Mouse (Mus musculus) urinary bladder, postnatal 10 days (tissue): ENCODE results near the gene Kit.

Experiments used
- DNase-seq: peaks from one replicate; pipeline ENCODE4 v3.0.0; 2022; ENCODE audit warnings: low spot score

Gene Kit

DNA sequence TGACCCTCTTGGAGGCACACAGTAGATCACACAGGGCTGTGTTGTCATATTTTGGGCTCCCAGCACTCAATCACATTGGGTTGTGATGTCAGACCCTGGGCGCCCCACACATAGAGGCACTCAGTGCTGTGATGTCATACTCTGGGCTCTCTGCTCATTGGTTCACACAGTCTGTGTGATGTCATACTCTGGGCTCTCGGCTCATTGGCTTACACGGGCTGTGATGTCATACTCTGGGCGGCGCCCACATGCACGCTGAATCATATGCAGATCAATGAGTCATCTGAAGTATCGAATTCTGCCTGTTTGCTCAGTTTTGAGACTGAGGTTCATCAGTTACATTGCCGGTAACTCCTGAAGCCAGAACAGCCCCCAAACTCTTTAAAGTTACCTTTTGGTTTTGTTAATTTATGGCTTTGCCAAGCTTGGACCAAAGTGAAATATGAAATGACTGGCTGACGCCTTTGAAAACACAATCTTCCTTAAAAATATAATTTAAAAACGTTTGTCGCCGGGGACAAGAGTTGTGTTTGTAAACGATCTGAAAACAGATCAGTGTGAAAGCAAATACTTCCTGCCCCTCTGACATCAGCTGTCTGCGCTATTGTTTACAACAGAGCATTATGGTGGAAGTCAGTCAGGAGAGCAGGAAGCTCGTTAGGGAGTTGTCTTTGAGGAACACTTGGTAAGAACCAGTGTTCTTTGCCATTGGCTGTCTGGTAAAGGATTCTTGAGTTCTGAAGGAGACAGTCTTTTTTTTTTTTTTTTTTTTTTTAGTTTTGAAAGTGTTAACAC, 15.0 kb downstream of the Kit start:
- no peak for DNase-seq

DNA sequence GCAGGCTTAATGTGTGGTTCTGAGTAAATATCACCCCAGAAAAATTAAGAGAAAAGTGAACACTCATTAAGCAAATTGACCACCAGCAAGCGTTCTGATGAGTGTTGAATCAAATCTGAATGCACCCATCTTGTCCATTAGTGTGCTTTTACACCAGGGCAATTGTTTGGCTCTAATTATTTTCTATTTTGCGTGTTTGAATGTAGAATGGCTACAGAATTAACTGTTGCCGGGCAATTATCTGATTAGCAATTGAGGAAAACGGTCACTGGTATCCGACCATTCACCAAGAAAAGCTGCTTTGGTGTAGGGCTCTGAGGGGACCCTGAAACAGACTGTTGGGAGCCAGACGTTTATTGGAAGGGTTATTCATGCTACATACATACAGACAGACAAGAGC, 16.2 kb downstream of the Kit start:
- DNase-seq, result no peak

DNA sequence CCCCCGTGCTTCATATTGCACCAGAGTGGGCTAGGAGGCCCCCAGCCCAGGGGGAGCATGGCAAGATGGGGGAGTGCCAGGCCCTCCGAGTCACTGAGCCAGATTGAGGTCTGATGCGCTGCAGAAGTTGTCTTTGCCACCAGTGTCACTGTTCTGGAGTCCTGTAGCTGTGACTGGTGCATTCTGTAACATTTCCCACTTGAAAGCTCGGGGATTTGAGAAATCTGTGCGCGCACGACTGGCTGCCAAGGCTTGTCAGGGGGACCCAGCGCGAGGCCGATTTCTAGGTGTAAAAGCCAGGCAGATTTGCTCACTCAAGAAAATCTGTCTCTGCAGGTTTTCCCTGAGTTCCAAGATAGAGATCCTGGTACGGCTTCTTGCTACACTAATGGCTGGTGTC, 16.9 kb downstream of the Kit start:
- DNase-seq, result no peak

DNA sequence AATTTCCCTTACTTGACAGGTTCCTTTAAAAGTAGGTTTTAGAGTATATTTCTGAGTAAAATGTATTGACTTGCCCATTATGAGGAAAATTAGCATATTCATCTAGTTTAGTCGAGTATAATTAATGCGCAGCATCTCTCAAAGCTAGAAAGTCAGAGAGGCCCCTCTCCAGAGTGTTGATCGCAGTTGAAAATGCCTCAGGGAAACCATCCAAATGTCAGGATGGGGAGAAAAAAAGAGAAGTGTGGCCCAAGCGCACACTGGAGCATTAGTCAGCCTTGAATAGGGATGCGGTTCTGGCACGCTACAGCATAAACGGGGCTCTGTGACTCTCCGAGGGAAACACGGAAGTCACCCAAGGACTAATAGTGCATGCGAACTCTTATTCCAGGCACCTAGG, 20.6 kb downstream of the Kit start:
- DNase-seq, result no peak

DNA sequence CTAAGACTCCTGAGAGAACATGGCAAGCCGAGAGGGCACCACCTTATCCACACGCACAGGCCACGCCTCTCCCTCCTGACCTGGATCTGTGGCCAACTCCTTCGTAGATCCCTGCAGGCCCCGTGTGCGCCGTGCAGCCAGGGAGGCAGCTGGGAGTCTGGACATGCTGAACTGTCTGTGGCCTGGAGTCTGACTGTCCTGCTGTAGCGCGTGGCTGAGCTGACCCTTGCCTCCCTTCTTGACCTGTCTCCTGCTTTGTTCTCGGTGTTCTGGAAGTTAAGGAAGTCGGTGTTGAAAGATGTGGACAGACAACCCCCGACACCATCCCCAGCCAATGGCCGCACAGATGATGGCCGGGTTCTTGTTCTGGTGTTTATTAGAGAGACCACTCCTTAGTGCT, 21.5 kb downstream of the Kit start:
- no peak for DNase-seq

DNA sequence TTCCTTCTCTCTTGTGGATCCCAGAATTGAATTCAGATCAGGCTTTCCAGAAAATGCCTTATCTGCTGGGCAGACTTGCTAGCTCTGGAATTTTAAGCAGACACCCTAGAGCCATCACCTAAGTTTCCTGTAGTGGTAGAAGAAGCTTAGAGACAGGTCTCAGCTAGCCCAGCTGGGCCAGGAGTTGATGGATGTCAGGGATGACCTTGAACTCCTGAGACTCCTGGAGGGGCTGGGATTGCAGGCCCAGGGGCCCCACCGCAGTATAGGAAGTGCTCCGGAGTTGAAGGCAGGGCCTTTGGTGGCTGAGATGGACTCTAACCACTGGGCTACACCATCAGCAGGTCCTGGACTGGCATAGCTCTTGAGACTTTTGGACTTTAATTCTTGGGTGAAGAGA, 22.6 kb downstream of the Kit start:
- DNase-seq, result no peak

DNA sequence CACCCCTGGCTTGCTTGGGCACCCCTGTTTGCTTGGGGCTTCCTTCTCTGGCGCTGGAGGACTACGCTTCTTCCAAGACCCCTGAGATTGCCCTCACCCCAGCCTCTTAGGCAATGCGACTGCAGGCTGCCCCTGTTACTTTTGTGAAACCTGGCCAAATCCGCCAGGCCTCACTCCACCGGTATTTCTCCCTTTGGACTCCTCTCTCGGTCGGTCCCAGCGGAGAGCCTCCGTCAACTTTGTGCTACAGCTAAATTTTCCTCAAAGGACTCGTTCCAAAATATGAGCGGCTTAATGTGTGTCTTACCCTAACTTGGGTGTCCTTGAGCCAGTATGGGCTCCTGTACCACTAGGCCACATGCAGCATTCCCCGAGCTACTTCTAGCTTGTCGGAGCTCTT, 23.8 kb downstream of the Kit start:
- no peak for DNase-seq

DNA sequence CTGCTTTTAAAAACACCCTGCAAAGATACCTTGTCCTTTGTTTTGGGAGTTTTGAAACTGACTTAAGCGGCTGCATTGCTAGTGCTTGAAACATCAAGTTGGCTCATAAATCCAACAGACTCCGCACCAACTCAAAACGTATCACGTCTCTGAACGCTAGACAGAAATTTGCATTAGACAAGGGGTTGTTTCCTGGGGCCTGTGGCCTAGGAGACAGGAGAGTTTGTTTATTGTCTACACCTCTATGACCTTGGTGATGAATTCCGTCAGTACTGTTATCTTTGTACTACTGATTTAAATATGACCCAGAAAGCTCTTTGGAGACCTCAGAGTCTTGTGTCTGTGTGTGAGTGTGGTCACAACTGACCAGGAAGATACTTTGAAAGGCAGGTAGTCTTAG, 25.3 kb downstream of the Kit start:
- no peak for DNase-seq

DNA sequence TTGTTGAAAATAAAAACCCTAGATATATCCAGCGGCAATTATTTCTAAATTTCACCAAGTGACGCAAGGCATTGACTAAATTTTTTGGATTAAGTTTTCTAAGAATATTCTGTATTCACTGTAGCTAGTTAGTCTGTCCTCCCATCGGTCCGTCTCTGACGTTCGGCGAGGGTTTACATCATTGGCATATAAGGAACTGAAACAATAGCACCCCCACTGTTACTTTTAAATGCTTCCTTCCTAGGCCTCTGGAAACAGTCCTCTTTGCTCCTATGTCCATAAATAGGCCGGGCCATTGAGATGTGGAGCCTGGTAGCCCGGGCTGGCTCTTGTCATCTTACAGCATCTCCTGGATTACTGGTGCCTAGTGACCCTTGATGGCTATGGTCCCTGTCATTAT, 29.5 kb downstream of the Kit start:
- DNase-seq, result no peak

DNA sequence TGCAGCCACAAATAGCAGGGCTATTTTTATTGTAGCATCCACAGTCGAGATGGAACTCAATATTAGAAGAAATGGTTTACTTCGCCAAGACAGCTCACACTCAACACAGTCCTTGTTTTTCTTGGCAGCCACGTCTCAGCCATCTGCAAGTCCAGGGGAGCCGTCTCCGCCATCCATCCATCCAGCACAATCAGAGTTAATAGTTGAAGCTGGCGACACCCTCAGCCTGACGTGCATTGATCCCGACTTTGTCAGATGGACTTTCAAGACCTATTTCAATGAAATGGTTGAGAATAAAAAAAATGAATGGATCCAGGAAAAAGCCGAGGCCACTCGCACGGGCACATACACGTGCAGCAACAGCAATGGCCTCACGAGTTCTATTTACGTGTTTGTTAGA, 32.2 kb downstream of the Kit start:
- no peak for DNase-seq

DNA sequence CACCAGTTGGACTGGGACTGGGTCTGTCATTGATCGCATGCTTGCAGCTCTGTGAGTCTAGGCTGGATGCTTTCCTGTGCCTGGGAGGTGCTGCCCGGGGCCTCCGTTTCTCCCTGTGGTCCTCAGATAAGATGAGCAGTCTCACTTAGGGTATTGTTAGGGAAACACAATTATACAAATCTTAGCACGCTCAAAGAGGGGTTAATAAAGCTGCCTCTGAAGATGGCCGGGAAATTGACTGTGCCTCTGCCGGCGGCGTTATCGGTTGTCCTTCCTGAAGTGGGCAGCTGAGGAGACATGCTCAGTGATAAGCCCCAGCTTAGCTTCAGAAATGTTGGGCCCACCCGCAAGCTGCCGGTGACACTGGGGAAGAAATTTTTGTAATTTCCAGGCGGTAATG, 33.3 kb downstream of the Kit start:
- DNase-seq, result no peak

DNA sequence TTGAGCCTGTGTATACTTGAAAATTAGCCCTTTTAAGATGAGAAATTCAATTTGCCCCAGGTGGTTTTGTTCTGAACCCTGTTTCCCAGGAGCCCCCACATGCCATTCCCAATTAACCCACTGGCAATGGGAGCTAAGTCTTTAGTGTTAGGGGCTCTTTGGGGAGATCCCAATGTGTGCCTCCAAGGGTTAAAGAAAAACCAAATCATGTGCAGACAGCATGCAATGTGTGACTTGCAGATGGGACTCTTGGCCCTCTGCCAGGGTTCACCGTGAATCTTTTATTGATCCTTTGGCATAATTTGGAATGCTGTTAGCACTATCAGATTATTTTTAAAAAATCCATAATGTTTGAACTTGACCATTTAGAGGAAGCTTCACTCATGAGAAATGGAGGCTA, 37.7 kb downstream of the Kit start:
- no peak for DNase-seq

DNA sequence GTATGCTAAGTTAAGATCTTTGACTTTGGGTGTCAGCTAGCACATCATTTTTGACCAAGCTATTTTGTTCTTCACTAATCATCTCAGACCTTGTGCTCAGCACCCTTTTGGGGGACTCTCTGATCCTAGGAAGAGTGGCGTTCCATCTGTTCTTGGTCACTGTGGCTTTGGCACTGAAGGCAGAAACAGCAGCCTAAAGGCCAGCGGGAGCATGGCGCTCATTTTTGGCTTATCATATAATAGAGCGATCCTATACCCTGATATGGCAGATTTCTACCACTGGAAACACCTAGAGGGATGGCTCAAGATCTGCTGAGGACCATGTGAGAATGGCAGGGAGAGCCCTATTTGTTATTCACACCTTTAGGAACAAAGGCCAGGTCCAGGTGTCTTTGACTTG, 38.2 kb downstream of the Kit start:
- no peak for DNase-seq

DNA sequence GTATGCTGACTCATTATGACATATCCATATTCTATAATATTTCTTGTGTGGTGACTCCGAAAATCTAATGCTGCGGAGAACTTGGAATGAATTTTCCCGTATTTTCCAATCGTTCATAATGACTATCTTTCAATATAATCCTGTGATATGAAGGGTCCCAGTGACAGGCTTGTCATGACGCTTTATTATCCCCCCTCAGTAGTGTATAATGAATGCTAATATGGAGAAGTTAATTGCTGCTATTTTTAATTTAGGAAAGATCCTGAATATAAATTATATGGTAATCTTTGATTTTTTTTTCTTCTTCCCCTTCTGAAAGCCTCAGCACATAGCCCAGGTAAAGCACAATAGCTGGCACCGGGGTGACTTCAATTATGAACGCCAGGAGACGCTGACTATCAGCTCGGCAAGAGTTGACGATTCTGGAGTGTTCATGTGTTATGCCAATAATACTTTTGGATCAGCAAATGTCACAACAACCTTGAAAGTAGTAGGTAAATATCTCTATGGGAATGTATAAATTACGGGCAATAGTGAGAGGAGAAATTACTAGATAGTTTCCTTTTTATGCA, 40.4 kb downstream of the Kit start:
- no peak for DNase-seq

DNA sequence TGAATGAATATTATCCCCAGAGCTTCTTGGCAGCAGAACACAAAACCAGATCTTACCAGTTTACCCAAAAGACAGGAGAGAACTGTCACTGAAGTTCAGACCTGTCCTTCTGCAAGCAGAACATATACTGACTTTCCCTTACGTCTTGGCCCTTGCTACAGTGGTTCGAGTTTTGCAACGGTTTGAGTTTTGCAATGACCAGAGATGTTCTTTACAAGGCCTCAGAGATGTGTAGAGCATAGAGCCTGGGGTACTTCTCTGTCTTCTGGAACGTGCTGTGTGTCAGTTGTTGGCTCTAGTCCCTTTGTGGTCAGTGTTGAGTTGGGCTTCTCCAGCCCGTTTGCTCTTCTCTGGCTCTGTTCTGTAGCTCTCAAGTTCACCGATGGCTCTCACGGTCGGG, 40.9 kb downstream of the Kit start:
- no peak for DNase-seq

DNA sequence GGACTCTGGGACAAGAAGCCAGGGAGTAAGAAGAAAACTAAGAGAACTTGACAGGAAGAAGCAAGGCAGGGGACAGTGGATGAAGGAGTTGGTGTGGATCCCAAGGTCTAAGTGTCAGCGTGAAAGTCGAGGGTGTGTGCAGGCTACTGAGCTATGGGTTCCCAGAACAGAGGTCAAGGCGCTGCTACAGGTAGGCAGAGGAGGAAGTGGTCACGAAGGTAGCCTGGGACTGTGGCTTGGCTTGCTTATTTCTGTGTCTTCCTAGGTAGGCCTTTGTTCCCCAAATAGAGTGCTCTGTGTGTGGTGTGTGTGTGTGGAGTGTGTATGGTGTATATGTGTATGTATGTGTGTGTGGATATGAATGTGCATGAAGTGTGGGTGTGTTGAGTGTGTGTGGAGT, 47.7 kb downstream of the Kit start:
- DNase-seq, result no peak

DNA sequence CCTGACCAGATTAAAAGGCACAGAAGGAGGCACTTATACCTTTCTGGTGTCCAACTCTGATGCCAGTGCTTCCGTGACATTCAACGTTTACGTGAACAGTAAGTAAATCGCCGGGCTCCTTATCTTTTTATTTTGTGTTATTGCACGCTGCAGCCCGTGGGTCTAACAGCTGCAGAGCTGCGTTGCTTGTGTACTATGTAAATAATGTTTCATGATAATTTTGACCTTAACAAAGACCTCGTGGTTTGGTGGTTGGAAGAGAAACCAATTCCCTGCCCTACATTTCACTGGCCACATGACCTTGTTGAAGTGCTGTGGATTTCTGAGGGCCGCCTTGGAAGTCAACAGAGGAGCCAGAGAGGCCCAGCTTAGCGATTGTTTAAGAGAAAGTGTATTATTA, 48.3 kb downstream of the Kit start:
- no peak for DNase-seq

DNA sequence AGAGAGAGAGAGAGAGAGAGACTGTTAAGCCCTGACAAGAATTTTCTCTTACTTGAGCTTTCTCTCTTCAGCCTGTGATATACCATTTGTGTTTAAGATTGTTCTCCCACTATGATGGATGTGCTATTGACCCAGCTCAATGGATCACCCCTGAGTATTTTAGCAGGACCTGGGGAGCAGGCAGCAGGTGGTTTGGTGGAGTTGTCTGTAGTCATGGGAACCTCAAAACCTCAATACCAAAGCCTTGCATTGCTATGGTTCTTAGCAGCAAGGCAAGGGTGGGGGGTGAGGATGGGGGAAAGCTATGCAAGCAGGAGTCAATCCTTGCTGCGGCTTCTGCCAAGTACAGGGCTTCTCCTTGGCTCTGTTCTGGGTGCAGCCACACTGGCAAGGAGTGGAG, 48.8 kb downstream of the Kit start:
- DNase-seq, result no peak

DNA sequence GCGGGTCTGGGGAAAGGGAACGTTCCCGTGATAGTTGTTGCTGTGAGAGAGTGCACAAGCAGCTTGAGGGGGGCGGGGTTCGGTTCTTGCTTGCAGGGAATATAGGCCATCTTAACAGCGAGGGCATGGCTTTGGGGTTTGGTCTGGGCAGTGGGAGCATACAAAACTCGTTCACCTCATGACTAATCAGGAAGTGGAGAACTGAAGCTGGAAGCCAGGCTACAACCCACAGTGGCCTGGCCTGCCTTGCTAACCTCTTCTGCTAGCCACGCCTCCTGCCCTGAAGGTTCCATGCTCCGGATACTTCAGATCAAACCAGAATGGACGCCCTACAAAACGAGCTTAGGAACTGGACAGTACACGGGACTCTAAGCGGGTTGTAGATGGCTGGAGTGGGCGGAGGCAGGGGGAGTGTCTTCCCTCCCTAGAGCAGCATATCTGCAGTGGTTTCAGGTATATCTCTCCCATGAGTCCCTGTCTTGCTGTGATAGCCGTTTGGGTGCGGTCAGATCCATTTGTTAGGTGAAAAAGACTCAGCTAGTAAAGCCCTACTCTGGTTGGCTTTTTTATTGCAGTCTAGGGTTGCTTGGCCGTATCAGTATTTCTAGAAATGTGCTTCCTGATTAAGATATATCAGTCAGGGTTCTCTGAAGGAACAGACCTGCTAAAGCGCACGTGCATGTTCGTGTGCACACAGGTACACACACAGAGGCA, 49.4 kb downstream of the Kit start:
- no peak for DNase-seq

DNA sequence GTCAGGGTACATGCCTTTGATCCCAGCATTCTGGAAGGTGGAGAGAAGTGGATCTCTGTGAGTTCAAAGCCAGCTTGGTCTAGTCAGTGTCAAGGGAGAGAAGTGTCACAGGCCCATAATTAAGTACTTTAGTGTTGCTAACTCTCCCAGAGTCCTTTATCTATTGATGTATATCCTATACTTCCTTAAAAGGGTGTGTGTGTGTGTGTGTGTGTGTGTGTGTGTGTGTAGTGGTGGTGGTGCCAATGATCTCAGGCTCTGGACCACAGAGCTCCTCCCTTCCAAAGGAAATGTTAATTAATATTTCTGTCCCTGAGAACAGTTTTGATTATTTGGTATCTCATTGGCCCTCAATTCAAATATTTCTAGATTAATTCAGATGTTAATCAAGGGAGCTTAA, 50.3 kb downstream of the Kit start:
- DNase-seq, result no peak

DNA sequence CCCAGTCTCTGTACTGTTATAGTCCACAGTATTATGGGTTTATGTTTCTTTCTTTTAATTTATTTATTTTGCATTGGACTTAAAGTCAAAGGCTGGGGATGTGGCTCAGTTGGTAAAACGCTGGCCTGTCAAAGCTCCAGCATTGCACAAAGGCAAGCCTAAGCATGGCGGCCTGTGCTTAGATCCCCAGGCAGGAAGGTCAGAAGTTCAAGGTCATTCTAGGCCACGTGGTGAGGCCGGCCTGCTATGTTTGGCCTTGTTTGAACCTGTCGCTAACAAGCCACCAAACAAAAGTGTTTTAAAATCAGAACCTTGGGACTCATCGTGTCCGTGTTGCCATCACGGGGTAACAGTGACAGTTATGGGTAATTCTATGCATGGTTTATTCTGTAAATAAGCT, 51.6 kb downstream of the Kit start:
- DNase-seq, result no peak

DNA sequence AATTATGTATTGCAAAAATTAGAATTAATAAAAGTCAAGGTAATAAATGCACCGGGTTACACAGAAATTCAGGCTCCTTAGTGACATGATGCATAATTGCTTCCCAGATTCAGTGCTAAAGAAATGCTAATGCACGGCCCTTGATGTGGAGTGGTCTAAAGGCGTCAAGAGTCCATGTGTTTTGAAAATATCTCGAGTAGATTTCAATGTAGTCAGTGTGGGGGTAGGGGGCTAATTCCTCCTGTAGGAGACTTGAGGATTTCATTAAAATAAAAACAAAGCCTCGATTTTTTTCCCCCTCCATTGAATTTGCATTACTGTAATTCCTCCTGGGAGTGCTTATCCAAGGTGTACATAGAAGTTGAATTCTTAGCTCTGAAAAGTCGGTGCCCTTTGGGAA, 52.0 kb downstream of the Kit start:
- DNase-seq, result no peak

DNA sequence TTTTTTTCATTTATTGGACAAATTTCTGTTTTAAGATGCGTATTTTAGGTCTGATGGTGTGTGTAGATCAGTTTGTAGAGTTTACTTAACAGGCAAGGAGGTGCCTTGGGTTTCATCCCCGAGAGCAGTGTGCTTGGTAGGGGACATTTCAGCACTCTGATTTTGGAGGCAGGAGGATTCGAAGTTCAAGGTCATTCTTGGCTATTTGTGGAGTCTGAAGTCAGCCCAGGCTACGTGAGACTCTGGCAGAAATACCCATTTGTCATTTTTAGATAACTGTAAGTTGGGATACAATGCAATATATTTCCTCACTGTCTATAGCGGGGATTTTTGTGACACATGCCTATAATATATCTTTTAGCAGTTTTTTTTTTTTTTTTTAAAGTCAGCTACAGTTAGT, 57.5 kb downstream of the Kit start:
- no peak for DNase-seq
